Mouse (Mus musculus) liver, adult 2 months (tissue): Measurements from ENCODE around the gene Lrrc4c. TPM values are rescaled to one million over a fixed set of nuclear protein-coding genes. Genes with fewer than 3 reads are reported as not detected.

ENCODE experiments used
- DNase-seq: peaks from one replicate; pipeline ENCODE4 v3.0.0-alpha.2; 2011; ENCODE audit warnings: low read depth, low spot score; ENCODE audit errors: extremely low read depth
- H3K27ac ChIP-seq: fragments of 200-500 bp; replicated peaks from 2 replicates; pipeline ENCODE4 v1.5.1; 2012; ENCODE audit warnings: low read depth, mild to moderate bottlenecking, control low read depth, inconsistent platforms, low read length; ENCODE audit not compliant: insufficient read depth
- H3K27me3 ChIP-seq: fragments of 200-500 bp; 2 replicates; pipeline ENCODE4 v1.6.1; 2012; ENCODE audit warnings: mild to moderate bottlenecking, moderate library complexity, low read length, inconsistent platforms; ENCODE audit not compliant: control insufficient read depth, insufficient read depth
- H3K36me3 ChIP-seq: fragments of 200-500 bp; 2 replicates; pipeline ENCODE4 v1.6.1; 2012; ENCODE audit warnings: low read length, inconsistent platforms; ENCODE audit not compliant: control insufficient read depth, insufficient read depth
- H3K4me1 ChIP-seq: fragments of 200-500 bp; 2 replicates; pipeline ENCODE4 v1.6.1; 2011; ENCODE audit warnings: low read length; ENCODE audit not compliant: control insufficient read depth, insufficient read depth
- H3K4me3 ChIP-seq: fragments of 200-500 bp; 2 replicates; pipeline ENCODE4 v1.5.1; 2011; ENCODE audit warnings: low read depth, mild to moderate bottlenecking, control low read depth, low read length, moderate library complexity; ENCODE audit not compliant: insufficient read depth
- H3K79me2 ChIP-seq: fragments of 200-500 bp; 2 replicates; pipeline ENCODE4 v1.6.1; 2012; ENCODE audit warnings: inconsistent platforms, mild to moderate bottlenecking, low read length, moderate library complexity; ENCODE audit not compliant: control insufficient read depth, insufficient read depth
- H3K9ac ChIP-seq: fragments of 200-500 bp; 2 replicates; pipeline ENCODE4 v1.6.1; 2012; ENCODE audit warnings: low read depth, mild to moderate bottlenecking, control low read depth, inconsistent platforms, low read length
- CTCF ChIP-seq: fragments of 200-500 bp; IDR thresholded peaks from 2 replicates; pipeline ENCODE4 v1.5.1; 2011; ENCODE audit warnings: low read depth, low read length, control low read depth
- POLR2A ChIP-seq: fragments of 200-500 bp; IDR thresholded peaks from 2 replicates; pipeline ENCODE4 v1.6.1; 2011; ENCODE audit warnings: low read length, control low read depth; ENCODE audit not compliant: insufficient read depth; ENCODE audit errors: extremely low read depth
- WGBS: fragments of 180-500 bp; shearing (Covaris S2); methylation state at CpG from one replicate; pipeline ENCODE4 v1.1.7; 2018; 5-methylcytosine and 5-hydroxymethylcytosine counted together
- polyA plus RNA-seq: library from polyadenylated mRNA; depleted of rRNA; stranded (reverse); fragments of >200 nt; gene quantifications from 2 replicates; pipeline ENCODE4 v1.2.3, GENCODE M21; 2012
- total RNA-seq: library from RNA; depleted of rRNA; stranded (reverse); fragments of >200 nt; gene quantifications from 2 replicates; pipeline ENCODE4 v1.2.3, GENCODE M21; 2014

Lrrc4c gene
- total and polyA plus RNA-seq, 2 experiments: 0.39 to 1.4 TPM

- Histone ChIP-seq H3K27ac (no peak overlapping the region), H3K27me3 (no peaks in the 10 kb centered on the region), H3K4me1 (no peaks in the 10 kb centered on the region), H3K36me3 (no peaks in the 10 kb centered on the region), H3K9ac (no peak overlapping the region), H3K79me2 (no peaks in the 10 kb centered on the region), H3K4me3 (peak overlapping the region; percentile 11; the same call in 1 of the 2 replicates)
- no peak for TF ChIP-seq POLR2A
- 18% methylated on average over 2 of the region's 2 CpGs for WGBS
- DNase-seq: no peak
Observed at GRCm38 (mm10) chr2:97469396-97469795, 1151.4 kb downstream of the Lrrc4c start.

GRCm38 (mm10) chr2:97478175-97478924, 1160.4 kb downstream of the Lrrc4c start:
- Histone ChIP-seq H3K27ac (no peak overlapping the region), H3K9ac (no peak overlapping the region), H3K27me3 (no peaks in the 10 kb centered on the region; the same call in 1 of the 2 replicates), H3K79me2 (no peaks in the 10 kb centered on the region), H3K4me1 (no peaks in the 10 kb centered on the region), H3K4me3 (no peak overlapping the region), H3K36me3 (no peaks in the 10 kb centered on the region)
- TF ChIP-seq POLR2A: no peak
- no peak for TF ChIP-seq CTCF
- DNase-seq: no peak
- WGBS: 71% methylated on average over 10 of the region's 10 CpGs

DNA sequence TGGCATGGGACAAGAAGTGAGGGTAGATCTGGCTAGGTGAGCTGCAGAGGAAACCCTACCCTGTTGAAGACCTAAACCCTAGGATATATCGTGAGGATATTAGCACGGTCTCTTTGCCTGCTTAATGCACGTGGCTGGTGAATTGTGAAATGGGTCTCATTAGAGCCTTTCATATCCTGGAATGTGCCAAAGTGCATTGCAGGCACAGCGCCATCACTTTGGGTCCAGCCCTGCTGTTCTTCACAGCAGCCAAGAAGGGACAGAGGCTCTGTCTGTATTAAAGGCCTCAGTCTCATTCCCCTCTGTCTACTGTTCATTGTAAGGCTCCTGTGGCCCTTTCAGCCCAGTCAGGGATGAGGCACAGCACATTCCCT, 1160.9 kb downstream of the Lrrc4c start:
- no peak overlapping the region for H3K9ac ChIP-seq
- no peak overlapping the region for H3K4me3 ChIP-seq
- 68% methylated on average over 4 of the region's 4 CpGs for WGBS
- H3K27me3 ChIP-seq: no peaks in the 10 kb centered on the region; the same call in 1 of the 2 replicates
- no peak for TF ChIP-seq POLR2A
- TF ChIP-seq CTCF: no peak
- peak; percentile 15 for DNase-seq
- H3K4me1 ChIP-seq: no peaks in the 10 kb centered on the region
- no peak overlapping the region for H3K27ac ChIP-seq
- H3K36me3 ChIP-seq: no peaks in the 10 kb centered on the region
- no peaks in the 10 kb centered on the region for H3K79me2 ChIP-seq

DNA sequence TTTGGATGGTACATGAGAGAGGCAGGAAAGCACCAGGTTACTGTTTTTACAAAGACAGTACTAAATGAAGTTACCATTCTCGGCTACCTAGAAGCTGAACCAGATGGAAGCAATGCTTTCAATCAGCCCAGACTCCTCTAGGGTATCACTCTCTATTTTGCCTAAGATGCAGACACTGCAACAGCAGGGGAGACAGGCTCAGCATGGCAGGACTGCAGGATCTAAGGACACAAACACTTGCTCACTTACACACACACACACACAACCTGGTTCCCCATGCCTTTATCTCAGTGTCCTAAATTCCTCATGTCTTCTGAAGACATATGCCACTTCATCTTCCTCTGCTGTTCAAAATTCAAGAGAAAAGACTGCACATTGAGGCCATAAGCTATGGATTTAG, 1167.0 kb downstream of the Lrrc4c start:
- H3K9ac ChIP-seq: no peak overlapping the region
- no peaks in the 10 kb centered on the region for H3K79me2 ChIP-seq
- no peaks in the 10 kb centered on the region for H3K36me3 ChIP-seq
- no peak overlapping the region for H3K4me3 ChIP-seq
- TF ChIP-seq POLR2A (no peak), CTCF (no peak)
- 76% methylated on average over 1 of the region's 1 CpGs for WGBS
- no peak for DNase-seq
- no peak overlapping the region for H3K27ac ChIP-seq
- no peaks in the 10 kb centered on the region for H3K27me3 ChIP-seq
- no peaks in the 10 kb centered on the region for H3K4me1 ChIP-seq

DNA sequence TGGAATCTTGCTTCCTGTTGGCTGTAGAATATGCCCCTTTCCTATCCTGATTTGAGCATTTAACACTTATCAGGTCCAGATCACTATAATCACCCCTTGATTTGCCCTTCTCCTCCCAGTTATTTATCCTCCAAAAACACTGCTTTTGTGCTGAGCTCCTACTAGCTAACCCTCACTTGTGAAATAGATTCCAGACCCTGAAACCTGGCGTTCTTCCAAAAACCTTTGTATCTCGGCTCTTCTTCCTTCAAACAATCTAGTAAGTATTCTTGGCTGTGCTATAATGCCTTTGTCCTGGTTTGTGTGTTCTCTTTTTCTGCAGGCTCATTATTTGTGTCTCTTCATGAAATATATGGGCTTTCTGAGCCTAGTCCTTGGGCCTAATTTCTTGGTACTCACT, 1167.6 kb downstream of the Lrrc4c start:
- H3K4me1 ChIP-seq: no peaks in the 10 kb centered on the region
- no peak for TF ChIP-seq POLR2A
- TF ChIP-seq CTCF: no peak
- no peaks in the 10 kb centered on the region for H3K79me2 ChIP-seq
- H3K9ac ChIP-seq: no peak overlapping the region
- no peak overlapping the region for H3K27ac ChIP-seq
- 57% methylated on average over 2 of the region's 2 CpGs for WGBS
- H3K27me3 ChIP-seq: no peaks in the 10 kb centered on the region
- no peaks in the 10 kb centered on the region for H3K36me3 ChIP-seq
- no peak overlapping the region for H3K4me3 ChIP-seq
- no peak for DNase-seq

DNA sequence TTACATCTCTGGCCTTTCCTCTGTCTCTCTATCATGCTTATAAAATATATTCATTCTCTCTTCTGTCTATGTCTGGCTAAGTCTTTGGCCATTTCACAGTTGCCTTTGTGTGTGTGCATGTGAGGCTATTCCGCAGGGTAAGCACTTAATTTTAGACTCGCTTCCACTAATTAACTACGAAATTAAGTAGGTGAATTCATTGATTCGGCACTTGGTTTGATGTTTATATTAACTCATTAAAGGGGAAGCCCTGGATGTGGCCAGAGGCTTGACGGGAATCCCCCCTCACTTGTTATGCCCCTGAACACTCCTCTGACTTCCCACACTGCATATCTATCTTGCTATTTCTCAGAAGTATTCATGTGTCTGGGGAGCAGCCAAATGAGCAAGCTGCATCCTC, 1169.6 kb downstream of the Lrrc4c start:
- TF ChIP-seq CTCF (no peak), POLR2A (no peak)
- H3K27ac ChIP-seq: no peak overlapping the region
- WGBS: 66% methylated on average over 5 of the region's 5 CpGs
- no peaks in the 10 kb centered on the region for H3K36me3 ChIP-seq
- DNase-seq: no peak
- H3K79me2 ChIP-seq: no peaks in the 10 kb centered on the region
- no peaks in the 10 kb centered on the region for H3K27me3 ChIP-seq
- H3K4me1 ChIP-seq: no peaks in the 10 kb centered on the region
- no peak overlapping the region for H3K4me3 ChIP-seq
- H3K9ac ChIP-seq: no peak overlapping the region
